Mouse (Mus musculus): ENCODE measurements around the gene Hkdc1. TPM values are rescaled to one million over a fixed set of nuclear protein-coding genes. Genes with fewer than 3 reads are reported as not detected.

Gene Hkdc1
- total RNA-seq, 2 experiments from 2014 or later: 3.1 to 3.2 TPM

DNA sequence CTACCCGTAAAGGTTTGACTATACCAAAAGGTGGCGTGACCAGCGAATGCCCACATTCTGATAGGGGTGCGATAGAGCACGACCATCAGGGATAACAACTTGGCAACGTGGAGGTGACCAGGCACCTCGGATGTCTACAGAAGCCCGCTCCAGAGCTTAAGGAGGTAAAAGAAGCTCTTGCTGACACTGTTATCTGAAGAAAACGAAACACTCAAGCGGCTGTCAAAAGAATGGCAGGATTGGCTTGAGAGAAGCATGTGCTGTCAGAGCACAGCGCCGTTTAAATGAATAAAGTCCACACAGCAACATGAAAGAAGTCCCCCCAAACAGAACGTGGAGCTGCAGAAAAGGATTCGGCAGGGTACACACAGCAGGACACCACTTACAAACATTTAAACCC is 89.0 kb downstream of the Hkdc1 start:
- Histone ChIP-seq H3K4me3 (peak overlapping the region; percentile 47; the same call in 1 of the 2 replicates), H3K27ac (peak overlapping the region; percentile 78; the same call in 1 of the 2 replicates)
- TF ChIP-seq CTCF (conservative IDR thresholded peaks at IDR 0.05): no peak
- DNase-seq (ENCODE audit: low spot score in 2 of 2): no peak

Other genes starting within 250 kb of the Hkdc1 start
- gene Tspan15, start 191.2 kb downstream of the Hkdc1 start, total RNA-seq (2021): 10 to 100 TPM; 13.6 to 15.9 TPM
- gene Tacr2, start 170.1 kb downstream of the Hkdc1 start, total RNA-seq (2021): not detected
- 100 to 1,000 TPM; 292 to 307 TPM for gene Hk1, start 42.6 kb downstream of the Hkdc1 start, total RNA-seq (2021)
- 1 to 10 TPM; 1.1 to 1.4 TPM for gene 4930507D05Rik, start 27.0 kb upstream of the Hkdc1 start, total RNA-seq (2021)
- 10 to 100 TPM; 24.0 to 26.9 TPM for gene Supv3l1, start 27.2 kb upstream of the Hkdc1 start, total RNA-seq (2021)
- 10 to 100 TPM; 45.3 to 48.0 TPM for gene Vps26a, start 64.3 kb upstream of the Hkdc1 start, total RNA-seq (2021)
- gene Srgn, start 105.0 kb upstream of the Hkdc1 start, total RNA-seq (2021): 1 to 10 TPM; 4.7 to 6.9 TPM
- 100 to 1,000 TPM; 214 to 216 TPM for gene Kif1bp, start 156.0 kb upstream of the Hkdc1 start, total RNA-seq (2021)
- gene Ddx21, start 179.8 kb upstream of the Hkdc1 start, total RNA-seq (2021): 10 to 100 TPM; 20.3 to 25.5 TPM
- gene Ddx50, start 228.7 kb upstream of the Hkdc1 start, total RNA-seq (2021): 10 to 100 TPM; 88.5 to 89.2 TPM